Mouse (Mus musculus) midbrain, embryonic 13.5 days (tissue): ENCODE measurements at regions not wholly inside any gene's neighbourhood (a gene's known extent, or its start where the extent isn't known, plus 50 kb on each side); places are given as distances from the start of the nearest gene placed in this dataset.

Source experiments
- ATAC-seq: fragments of 200-750 bp; cut with Nextera tagmentation; 2 replicates; pipeline ENCODE4 v1.8.0; 2017; ENCODE audit warnings: mild to moderate bottlenecking, moderate TSS enrichment, moderate library complexity
- H3K27ac ChIP-seq: fragments of 300-500 bp; sonication (generic); 2 replicates; pipeline ENCODE4 v1.5.1; 2015; ENCODE audit warnings: inconsistent platforms, mild to moderate bottlenecking, moderate library complexity
- H3K27me3 ChIP-seq: fragments of 300-500 bp; sonication (generic); 2 replicates; pipeline ENCODE4 v1.6.1; 2015; ENCODE audit warnings: mild to moderate bottlenecking, inconsistent platforms
- H3K36me3 ChIP-seq: fragments of 300-500 bp; sonication (generic); 2 replicates; pipeline ENCODE4 v1.6.1; 2015; ENCODE audit warnings: mild to moderate bottlenecking, inconsistent platforms
- H3K4me1 ChIP-seq: fragments of 300-500 bp; sonication (generic); replicated peaks from 2 replicates; pipeline ENCODE4 v1.6.1; 2015; ENCODE audit warnings: inconsistent platforms
- H3K4me2 ChIP-seq: fragments of 300-500 bp; sonication (generic); replicated peaks from 2 replicates; pipeline ENCODE4 v1.6.1; 2015; ENCODE audit warnings: moderate library complexity, mild to moderate bottlenecking, inconsistent platforms
- H3K4me3 ChIP-seq: fragments of 300-500 bp; sonication (generic); replicated peaks from 2 replicates; pipeline ENCODE4 v1.5.1; 2015; ENCODE audit warnings: mild to moderate bottlenecking, inconsistent platforms
- H3K9ac ChIP-seq: fragments of 300-500 bp; sonication (generic); replicated peaks from 2 replicates; pipeline ENCODE4 v1.6.1; 2015; ENCODE audit warnings: mild to moderate bottlenecking, inconsistent platforms
- H3K9me3 ChIP-seq: fragments of 300-500 bp; sonication (generic); 2 replicates; pipeline ENCODE4 v1.6.1; 2016; ENCODE audit warnings: mild to moderate bottlenecking, inconsistent platforms
- WGBS: fragments of 180-500 bp; shearing (Covaris S2); methylation state at CpG from one replicate; pipeline ENCODE4 v1.1.7; 2015; 5-methylcytosine and 5-hydroxymethylcytosine counted together

DNA sequence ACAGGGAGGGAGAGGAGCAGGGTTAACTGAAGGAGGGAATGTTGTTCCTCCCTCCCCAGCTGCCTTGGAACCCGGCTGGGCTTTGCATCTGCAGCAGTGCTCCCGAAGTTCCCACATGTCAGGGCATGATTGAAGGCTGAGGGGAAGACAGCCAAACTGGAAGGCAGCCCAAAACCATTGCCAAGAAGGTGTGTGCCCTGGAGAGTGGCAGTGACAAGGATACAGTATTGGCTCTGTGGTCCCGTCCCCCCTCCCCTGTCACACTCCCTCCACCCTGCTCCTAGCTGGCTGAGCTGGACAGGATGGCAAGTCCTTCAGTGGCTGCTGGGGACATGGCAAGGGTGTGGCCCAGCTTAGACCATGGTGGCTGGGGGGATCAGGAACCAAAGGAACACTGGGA is 79.1 kb downstream of the Cyp26b1 start:
- H3K27ac ChIP-seq: no peak overlapping the region
- 67% methylated on average over 3 of the region's 3 CpGs for WGBS
- no peak for ATAC-seq

DNA sequence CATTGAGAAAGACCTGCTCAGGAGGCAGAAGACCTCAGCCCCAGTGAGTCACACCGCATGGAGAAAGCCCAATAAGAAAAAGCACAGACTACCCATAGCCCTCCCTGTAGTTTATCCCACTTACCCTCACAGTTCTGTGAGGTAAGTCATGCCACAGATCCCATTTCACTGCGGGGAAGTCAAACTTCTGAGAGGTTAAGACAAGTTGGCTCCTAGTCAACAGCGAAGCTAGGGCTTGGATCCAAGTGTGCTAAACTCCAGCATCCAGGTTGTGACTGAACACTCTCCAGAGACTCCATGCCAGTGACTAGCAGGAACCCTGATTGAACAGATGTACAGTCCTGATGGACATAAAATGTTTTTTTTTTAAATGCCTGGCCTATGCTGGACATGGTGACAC is 85.1 kb downstream of the Cyp26b1 start:
- Histone ChIP-seq H3K27me3 (no peaks in the 10 kb centered on the region), H3K36me3 (no peaks in the 10 kb centered on the region), H3K4me1 (no peaks in the 10 kb centered on the region), H3K9ac (no peak overlapping the region), H3K9me3 (no peaks in the 10 kb centered on the region; the same call in 1 of the 2 replicates), H3K4me3 (no peak overlapping the region), H3K4me2 (no peak overlapping the region), H3K27ac (no peak overlapping the region)
- 95% methylated on average over 3 of the region's 3 CpGs for WGBS
- ATAC-seq: no peak

More for the DNA sequence above, 79.1 kb downstream of the Cyp26b1 start:
- Histone ChIP-seq H3K4me1 (no peaks in the 10 kb centered on the region), H3K4me2 (no peak overlapping the region), H3K36me3 (no peaks in the 10 kb centered on the region), H3K4me3 (no peak overlapping the region), H3K27me3 (no peaks in the 10 kb centered on the region), H3K9ac (no peak overlapping the region), H3K9me3 (no peaks in the 10 kb centered on the region)

DNA sequence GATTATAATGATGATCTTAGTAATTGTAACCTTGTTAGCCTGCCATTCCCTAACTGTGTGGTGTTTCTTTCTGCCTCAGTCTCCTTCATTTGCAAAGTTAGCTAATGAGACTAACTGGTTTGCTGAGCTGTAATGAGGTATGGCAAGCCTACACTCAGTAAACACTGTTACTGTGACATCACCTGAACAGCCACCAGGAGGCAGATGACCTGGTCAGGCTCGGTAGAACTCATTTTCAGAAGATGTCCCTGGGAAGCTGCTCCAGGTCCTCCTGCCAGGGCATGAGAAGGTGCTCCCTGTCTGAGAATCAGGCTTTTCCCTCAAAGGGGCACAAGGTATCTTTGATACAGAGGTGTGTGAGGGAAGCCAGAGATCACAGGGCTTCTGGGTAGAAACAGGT is 87.0 kb downstream of the Cyp26b1 start:
- no peaks in the 10 kb centered on the region for H3K36me3 ChIP-seq
- H3K4me1 ChIP-seq: no peaks in the 10 kb centered on the region
- no peak for ATAC-seq
- H3K27ac ChIP-seq: no peak overlapping the region
- H3K27me3 ChIP-seq: no peaks in the 10 kb centered on the region
- WGBS: 35% methylated on average over 1 of the region's 1 CpGs
- H3K4me2 ChIP-seq: no peak overlapping the region
- H3K9ac ChIP-seq: no peak overlapping the region
- H3K9me3 ChIP-seq: no peaks in the 10 kb centered on the region; the same call in 1 of the 2 replicates
- H3K4me3 ChIP-seq: no peak overlapping the region

DNA sequence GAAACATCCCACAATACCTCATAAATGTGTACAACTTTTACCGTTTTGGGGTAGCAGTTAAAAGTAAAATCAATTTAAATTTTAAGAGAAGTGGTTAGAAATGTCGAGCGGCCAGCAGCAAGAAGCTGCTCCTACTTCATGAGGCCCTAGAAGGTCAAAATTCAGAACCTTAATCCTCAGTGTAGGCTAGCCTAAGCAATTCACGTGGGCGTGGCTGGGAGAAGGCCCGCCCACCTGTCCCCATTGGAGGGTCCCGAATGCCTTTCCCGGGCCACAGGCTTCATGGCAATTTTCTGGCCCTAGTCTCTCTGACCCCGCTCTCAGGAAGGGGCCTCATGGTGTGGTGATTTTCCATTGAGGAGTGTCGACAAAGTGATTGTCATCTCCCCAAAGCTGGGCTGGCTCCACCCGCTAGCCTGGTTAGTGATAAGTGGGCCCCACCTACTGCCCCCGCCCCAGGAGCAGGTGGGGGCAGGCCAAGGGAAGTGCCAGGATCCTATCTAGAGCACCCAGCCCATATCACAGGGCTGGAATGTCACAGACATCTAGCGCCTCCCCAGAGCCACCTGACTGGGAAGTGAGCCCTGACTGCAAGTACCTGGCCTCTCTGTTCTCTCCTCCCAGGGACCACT is 93.3 kb downstream of the Cyp26b1 start:
- H3K27ac ChIP-seq: no peak overlapping the region
- H3K4me2 ChIP-seq: no peak overlapping the region
- no peaks in the 10 kb centered on the region; the same call in 1 of the 2 replicates for H3K9me3 ChIP-seq
- no peaks in the 10 kb centered on the region for H3K4me1 ChIP-seq
- ATAC-seq: no peak
- H3K9ac ChIP-seq: no peak overlapping the region
- no peak overlapping the region for H3K4me3 ChIP-seq
- 37% methylated on average over 13 of the region's 13 CpGs for WGBS
- no peaks in the 10 kb centered on the region for H3K27me3 ChIP-seq
- no peaks in the 10 kb centered on the region for H3K36me3 ChIP-seq

DNA sequence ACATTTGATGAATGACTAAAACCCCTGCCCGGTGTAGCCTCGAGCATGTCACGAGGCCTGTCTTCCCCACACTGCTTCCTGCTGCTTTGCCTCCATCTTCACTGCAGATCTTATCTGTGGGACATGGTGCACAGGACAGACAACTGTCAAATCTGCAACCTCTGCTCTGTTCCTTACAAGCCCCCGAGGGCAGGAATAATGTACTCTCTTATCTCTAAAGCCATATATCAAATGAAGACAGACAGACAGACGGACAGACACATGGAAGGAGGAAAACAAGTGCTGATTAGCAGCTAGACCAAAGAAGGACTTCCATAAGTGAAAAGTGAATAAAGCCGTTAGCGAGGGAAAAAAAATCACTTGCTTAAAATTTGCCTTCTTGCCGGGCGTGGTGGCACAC is 95.6 kb downstream of the Cyp26b1 start:
- Histone ChIP-seq H3K9ac (no peak overlapping the region), H3K4me3 (no peak overlapping the region), H3K4me2 (no peak overlapping the region), H3K4me1 (no peaks in the 10 kb centered on the region), H3K27ac (no peak overlapping the region), H3K27me3 (no peaks in the 10 kb centered on the region), H3K36me3 (no peaks in the 10 kb centered on the region), H3K9me3 (no peaks in the 10 kb centered on the region)
- no peak for ATAC-seq
- 88% methylated on average over 9 of the region's 9 CpGs for WGBS

DNA sequence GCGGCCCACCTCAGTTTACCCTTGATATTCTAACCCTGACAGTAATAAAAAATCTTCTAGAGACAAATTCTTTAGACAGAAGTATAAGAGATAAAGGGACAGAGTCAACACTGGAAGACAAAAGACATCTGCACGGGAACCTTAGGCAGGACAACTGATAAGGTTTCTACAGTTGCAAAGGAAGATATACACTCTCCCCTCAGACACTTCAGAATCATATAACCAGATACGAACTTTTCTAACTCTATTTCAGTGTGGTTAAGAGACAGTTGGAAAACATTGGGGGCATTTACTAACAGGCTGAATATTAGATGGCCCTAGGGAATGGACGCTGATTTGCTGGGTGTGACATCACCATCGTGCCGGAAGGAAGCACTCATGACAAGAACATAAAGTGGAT is 100.0 kb downstream of the Cyp26b1 start:
- Histone ChIP-seq H3K9ac (no peak overlapping the region), H3K4me2 (no peak overlapping the region), H3K4me1 (0 out of 2 replicates have a peak, but pooled peaks cover 4% of the 10 kb centered on the region), H3K9me3 (no peaks in the 10 kb centered on the region), H3K27me3 (no peaks in the 10 kb centered on the region), H3K27ac (no peak overlapping the region), H3K36me3 (no peaks in the 10 kb centered on the region), H3K4me3 (no peak overlapping the region)
- WGBS: 89% methylated on average over 6 of the region's 6 CpGs
- no peak for ATAC-seq

DNA sequence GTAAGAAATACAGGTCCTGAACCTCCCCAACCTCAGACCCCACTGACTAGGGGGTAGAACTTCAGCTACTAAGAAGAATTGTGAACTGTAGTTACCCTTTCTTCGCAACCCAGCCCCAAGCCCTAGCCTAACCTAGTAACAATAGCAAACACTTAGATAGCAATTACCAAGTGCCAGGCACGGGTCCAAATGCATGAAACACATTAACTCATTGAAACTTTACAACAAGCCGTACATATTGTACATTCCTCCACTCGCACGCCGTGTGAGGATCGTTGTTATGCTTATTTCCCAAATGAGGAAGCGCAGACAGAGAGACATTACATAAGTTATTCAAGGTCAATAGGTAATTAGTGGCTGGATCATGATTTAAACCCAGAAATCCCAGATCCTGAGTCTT is 100.5 kb downstream of the Cyp26b1 start:
- H3K27me3 ChIP-seq: no peaks in the 10 kb centered on the region
- 0 out of 2 replicates have a peak, but pooled peaks cover 4% of the 10 kb centered on the region for H3K4me1 ChIP-seq
- H3K4me2 ChIP-seq: no peak overlapping the region
- no peak overlapping the region for H3K27ac ChIP-seq
- 86% methylated on average over 8 of the region's 8 CpGs for WGBS
- H3K9me3 ChIP-seq: no peaks in the 10 kb centered on the region
- H3K4me3 ChIP-seq: no peak overlapping the region
- no peaks in the 10 kb centered on the region for H3K36me3 ChIP-seq
- H3K9ac ChIP-seq: no peak overlapping the region
- no peak for ATAC-seq

DNA sequence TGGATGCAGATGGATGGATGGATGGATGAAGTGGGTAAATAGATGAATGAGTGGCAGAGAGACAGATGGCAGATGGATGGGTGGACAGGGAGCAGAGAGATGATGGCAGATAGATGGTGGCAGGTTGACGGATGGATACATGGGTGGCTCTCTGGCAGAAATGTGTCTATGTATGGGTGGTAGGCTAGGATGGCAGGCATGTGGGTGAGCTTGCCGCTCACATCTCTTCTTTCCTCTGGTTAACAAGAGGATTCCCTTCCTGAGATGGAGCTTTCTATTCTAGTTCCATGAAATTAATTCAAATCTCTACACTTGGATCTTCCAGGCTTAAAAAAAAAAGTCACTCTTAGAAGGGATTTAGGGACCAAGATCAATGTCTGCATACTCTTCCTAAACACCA is 101.1 kb downstream of the Cyp26b1 start:
- H3K27ac ChIP-seq: no peak overlapping the region
- 0 out of 2 replicates have a peak, but pooled peaks cover 4% of the 10 kb centered on the region for H3K4me1 ChIP-seq
- no peak for ATAC-seq
- H3K36me3 ChIP-seq: no peaks in the 10 kb centered on the region
- H3K27me3 ChIP-seq: no peaks in the 10 kb centered on the region
- H3K9ac ChIP-seq: no peak overlapping the region
- H3K4me2 ChIP-seq: no peak overlapping the region
- WGBS: 91% methylated on average over 2 of the region's 2 CpGs
- no peak overlapping the region for H3K4me3 ChIP-seq
- no peaks in the 10 kb centered on the region for H3K9me3 ChIP-seq

DNA sequence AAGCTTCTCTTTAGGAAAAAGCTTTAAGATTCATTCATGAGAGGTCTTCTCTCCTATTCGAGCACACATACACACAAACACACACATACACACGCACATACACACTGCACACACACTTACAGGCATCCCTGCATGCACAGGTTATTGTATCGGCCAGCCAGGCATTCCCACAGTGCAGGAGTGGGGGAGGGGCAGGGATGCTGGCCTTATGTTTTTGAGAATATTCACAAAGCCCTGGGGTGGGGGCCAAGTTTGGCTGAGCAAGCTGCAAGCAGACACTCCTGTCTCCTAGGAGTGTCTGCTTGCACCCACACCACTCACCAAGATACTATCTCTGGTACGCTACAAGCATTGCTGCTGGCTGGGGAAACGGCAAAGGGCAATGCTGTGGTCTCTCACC is 102.6 kb downstream of the Cyp26b1 start:
- Histone ChIP-seq H3K36me3 (no peaks in the 10 kb centered on the region), H3K27ac (no peak overlapping the region), H3K9me3 (no peaks in the 10 kb centered on the region), H3K4me3 (no peak overlapping the region), H3K4me2 (no peak overlapping the region), H3K4me1 (0 out of 2 replicates have a peak, but pooled peaks cover 4% of the 10 kb centered on the region), H3K9ac (no peak overlapping the region), H3K27me3 (no peaks in the 10 kb centered on the region)
- no peak for ATAC-seq
- 78% methylated on average over 5 of the region's 5 CpGs for WGBS

DNA sequence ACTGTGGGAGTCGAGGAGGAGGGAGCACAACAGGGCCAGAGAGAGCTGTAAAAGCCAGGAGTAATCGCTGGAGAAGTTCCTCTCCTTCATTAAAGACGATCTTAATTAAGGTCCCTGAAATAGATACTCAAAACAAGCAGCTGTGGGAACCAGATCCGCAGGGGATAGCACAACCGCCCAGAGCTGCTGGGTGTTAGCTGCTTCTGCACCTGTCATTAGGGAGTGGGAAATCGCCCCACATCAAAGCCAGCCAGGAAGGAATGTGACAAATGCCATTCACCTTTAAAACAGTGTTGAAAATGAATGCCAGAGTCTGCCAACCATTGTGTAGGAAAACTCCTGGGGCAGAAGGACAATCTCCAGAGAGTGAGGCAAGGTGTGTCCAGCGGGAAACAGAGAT is 112.5 kb downstream of the Cyp26b1 start:
- no peak overlapping the region for H3K4me3 ChIP-seq
- H3K4me1 ChIP-seq: no peaks in the 10 kb centered on the region; the same call in 1 of the 2 replicates
- H3K9me3 ChIP-seq: no peaks in the 10 kb centered on the region
- no peaks in the 10 kb centered on the region for H3K36me3 ChIP-seq
- H3K27me3 ChIP-seq: no peaks in the 10 kb centered on the region
- H3K27ac ChIP-seq: no peak overlapping the region
- H3K9ac ChIP-seq: no peak overlapping the region
- no peak for ATAC-seq
- WGBS: 61% methylated on average over 7 of the region's 7 CpGs
- H3K4me2 ChIP-seq: no peak overlapping the region

DNA sequence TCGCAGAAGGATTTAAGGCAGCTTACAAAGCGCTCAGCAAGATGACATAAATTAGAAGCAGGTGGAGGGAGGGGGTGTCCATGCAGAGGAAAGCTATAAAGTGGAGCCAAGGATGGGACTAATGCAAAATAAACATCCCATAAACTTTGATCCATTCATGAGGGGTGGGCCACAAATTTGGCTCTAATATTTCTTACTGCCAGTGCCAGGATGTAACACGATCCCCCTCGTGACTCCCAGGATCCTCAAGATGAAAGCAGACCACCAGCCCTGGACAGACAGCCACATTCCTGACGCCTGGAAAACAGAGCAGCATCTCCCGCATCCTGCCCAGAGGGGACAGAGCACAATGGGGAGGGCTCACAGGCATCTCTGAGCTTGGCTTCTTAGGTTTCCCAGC is 116.6 kb downstream of the Cyp26b1 start:
- no peak overlapping the region for H3K27ac ChIP-seq
- 48% methylated on average over 6 of the region's 6 CpGs for WGBS
- H3K4me2 ChIP-seq: no peak overlapping the region
- no peaks in the 10 kb centered on the region for H3K27me3 ChIP-seq
- no peak overlapping the region for H3K9ac ChIP-seq
- ATAC-seq: no peak
- no peak overlapping the region for H3K4me3 ChIP-seq
- H3K4me1 ChIP-seq: no peaks in the 10 kb centered on the region; the same call in 1 of the 2 replicates
- H3K36me3 ChIP-seq: no peaks in the 10 kb centered on the region
- no peaks in the 10 kb centered on the region for H3K9me3 ChIP-seq

DNA sequence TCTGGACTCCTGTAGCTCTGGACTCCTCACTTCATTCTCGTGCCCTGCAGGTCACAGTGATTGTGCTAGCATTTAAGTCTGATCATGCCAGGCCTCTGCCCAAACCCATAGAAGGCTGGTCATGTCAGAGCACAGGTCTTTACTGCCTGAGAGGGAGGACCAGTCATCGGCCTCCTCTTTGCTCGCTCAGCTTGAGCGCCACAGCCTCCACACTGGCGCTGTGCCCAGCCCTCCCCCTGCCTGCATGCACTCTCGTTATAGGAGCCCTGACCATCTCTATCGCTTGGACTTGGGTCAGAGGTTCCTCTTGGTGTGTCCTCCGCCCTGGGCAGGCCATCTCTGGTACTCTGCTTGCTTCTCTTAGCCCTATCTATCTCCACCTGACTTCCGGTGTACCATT is 117.2 kb downstream of the Cyp26b1 start:
- Histone ChIP-seq H3K4me2 (no peak overlapping the region), H3K4me3 (no peak overlapping the region), H3K27me3 (no peaks in the 10 kb centered on the region), H3K27ac (no peak overlapping the region), H3K4me1 (no peaks in the 10 kb centered on the region; the same call in 1 of the 2 replicates), H3K36me3 (no peaks in the 10 kb centered on the region), H3K9ac (no peak overlapping the region), H3K9me3 (no peaks in the 10 kb centered on the region)
- 68% methylated on average over 9 of the region's 9 CpGs for WGBS
- ATAC-seq: peak; percentile 58; the same call in 1 of the 2 replicates

DNA sequence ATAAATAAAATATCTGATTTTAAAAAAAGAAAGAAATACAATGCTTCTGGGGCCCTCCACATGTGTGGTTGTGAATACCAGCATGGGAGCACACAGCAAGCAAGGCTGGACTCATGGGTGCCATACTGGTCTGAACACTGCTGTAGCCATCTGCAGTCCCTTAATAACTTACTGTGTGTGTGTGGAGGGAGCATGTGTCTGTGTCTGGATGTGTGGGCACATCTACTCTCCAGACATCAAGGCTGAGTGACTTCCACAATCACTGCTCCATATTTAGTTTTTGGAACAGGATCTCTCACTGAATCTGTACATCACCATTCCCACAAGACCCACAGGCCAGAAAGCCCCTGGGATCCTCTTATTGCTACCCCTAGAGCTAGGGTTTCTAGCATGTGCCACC is 118.9 kb downstream of the Cyp26b1 start:
- Histone ChIP-seq H3K27me3 (no peaks in the 10 kb centered on the region), H3K9ac (no peak overlapping the region), H3K9me3 (no peaks in the 10 kb centered on the region), H3K27ac (no peak overlapping the region), H3K4me2 (no peak overlapping the region), H3K36me3 (no peaks in the 10 kb centered on the region), H3K4me1 (no peaks in the 10 kb centered on the region; the same call in 1 of the 2 replicates), H3K4me3 (no peak overlapping the region)
- no peak for ATAC-seq
